Mouse (Mus musculus) neural tube, embryonic 14.5 days (tissue): ENCODE results near the gene Gpr12. TPM values are rescaled to one million over a fixed set of nuclear protein-coding genes. Genes with fewer than 3 reads are reported as not detected.
"Not testable (repeated sequence)": the region's sequence is repeated elsewhere in the genome, so short reads cannot be mapped to it uniquely, and the experiment has no call there.

Source experiments
- ATAC-seq: fragments of 200-750 bp; cut with Nextera tagmentation; 2 replicates; pipeline ENCODE4 v1.8.0; 2017; ENCODE audit warnings: low read depth, mild to moderate bottlenecking, moderate TSS enrichment, moderate library complexity
- H3K27ac ChIP-seq: fragments of 300-500 bp; sonication (generic); 2 replicates; pipeline ENCODE4 v1.5.1; 2014; ENCODE audit warnings: low read depth, mild to moderate bottlenecking, control low read depth, low read length, moderate library complexity, mixed read lengths
- H3K27me3 ChIP-seq: fragments of 300-500 bp; sonication (generic); 2 replicates; pipeline ENCODE4 v1.6.1; 2014; ENCODE audit warnings: low read length; ENCODE audit not compliant: control insufficient read depth, insufficient read depth
- H3K36me3 ChIP-seq: fragments of 300-500 bp; sonication (generic); 2 replicates; pipeline ENCODE4 v1.6.1; 2014; ENCODE audit warnings: low read length, mixed read lengths; ENCODE audit not compliant: control insufficient read depth, insufficient read depth
- H3K4me1 ChIP-seq: fragments of 300-500 bp; sonication (generic); 2 replicates; pipeline ENCODE4 v1.6.1; 2014; ENCODE audit warnings: low read length; ENCODE audit not compliant: control insufficient read depth, insufficient read depth
- H3K4me2 ChIP-seq: fragments of 300-500 bp; sonication (generic); 2 replicates; pipeline ENCODE4 v1.6.1; 2014; ENCODE audit warnings: mild to moderate bottlenecking, low read depth, low read length, control low read depth
- H3K4me3 ChIP-seq: fragments of 300-500 bp; sonication (generic); 2 replicates; pipeline ENCODE4 v1.5.1; 2014; ENCODE audit warnings: low read depth, low read length, control low read depth, mixed read lengths
- H3K9ac ChIP-seq: fragments of 300-500 bp; sonication (generic); replicated peaks from 2 replicates; pipeline ENCODE4 v1.6.1; 2014; ENCODE audit warnings: low read depth, mild to moderate bottlenecking, control low read depth, low read length, mixed read lengths
- H3K9me3 ChIP-seq: fragments of 300-500 bp; sonication (generic); 2 replicates; pipeline ENCODE4 v1.6.1; 2016; ENCODE audit warnings: low read length; ENCODE audit not compliant: control insufficient read depth
- WGBS: fragments of 180-500 bp; shearing (Covaris S2); extraction: QIAGEN DNeasy Blood & Tissue Kit; methylation state at CpG from one replicate; pipeline ENCODE4 v1.1.7; 2014; 5-methylcytosine and 5-hydroxymethylcytosine counted together
- polyA plus RNA-seq: library from polyadenylated mRNA; unstranded; fragments of >200 nt; fragmentation: Nextera tagmentation; extraction: Ambion mirVana; gene quantifications from 2 replicates; pipeline ENCODE4 v1.2.1, GENCODE M21; 2014

Gene Gpr12
- polyA plus RNA-seq, 1 experiment from 2014 or later, result 24.2 TPM

GRCm38 (mm10) chr5:146609646-146610045 is 24.6 kb upstream of the Gpr12 start:
- Histone ChIP-seq H3K4me1 (no peaks in the 10 kb centered on the region), H3K4me2 (no peak overlapping the region), H3K27ac (no peak overlapping the region), H3K4me3 (no peak overlapping the region), H3K9me3 (no peaks in the 10 kb centered on the region), H3K36me3 (no peaks in the 10 kb centered on the region), H3K9ac (no peak overlapping the region), H3K27me3 (no peaks in the 10 kb centered on the region)
- 52% methylated on average over 10 of the region's 10 CpGs for WGBS
- no peak for ATAC-seq

DNA sequence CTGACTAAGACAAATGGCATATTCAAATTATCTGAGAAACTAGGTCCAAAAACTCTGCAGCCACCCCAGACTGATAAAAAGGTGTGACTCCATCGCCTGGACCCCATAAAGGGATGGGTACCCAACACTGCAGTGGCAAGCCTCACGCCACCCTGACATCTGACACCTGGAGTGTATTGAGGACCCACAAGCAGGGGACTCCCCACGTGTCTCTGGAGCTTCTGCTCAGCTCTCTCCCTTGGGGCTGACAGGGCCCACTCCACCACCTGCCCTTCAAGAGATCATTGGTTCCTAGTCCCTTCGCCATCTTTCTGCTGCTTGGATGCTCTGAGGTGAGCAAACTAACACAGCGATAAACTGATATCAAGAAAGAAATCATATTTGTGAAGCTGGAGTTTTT is 22.8 kb upstream of the Gpr12 start:
- Histone ChIP-seq H3K4me2 (no peak overlapping the region), H3K9ac (no peak overlapping the region), H3K9me3 (no peaks in the 10 kb centered on the region), H3K4me1 (no peaks in the 10 kb centered on the region), H3K4me3 (no peak overlapping the region), H3K27me3 (no peaks in the 10 kb centered on the region), H3K27ac (no peak overlapping the region), H3K36me3 (no peaks in the 10 kb centered on the region)
- ATAC-seq, result no peak
- WGBS, result 79% methylated on average over 5 of the region's 5 CpGs

DNA sequence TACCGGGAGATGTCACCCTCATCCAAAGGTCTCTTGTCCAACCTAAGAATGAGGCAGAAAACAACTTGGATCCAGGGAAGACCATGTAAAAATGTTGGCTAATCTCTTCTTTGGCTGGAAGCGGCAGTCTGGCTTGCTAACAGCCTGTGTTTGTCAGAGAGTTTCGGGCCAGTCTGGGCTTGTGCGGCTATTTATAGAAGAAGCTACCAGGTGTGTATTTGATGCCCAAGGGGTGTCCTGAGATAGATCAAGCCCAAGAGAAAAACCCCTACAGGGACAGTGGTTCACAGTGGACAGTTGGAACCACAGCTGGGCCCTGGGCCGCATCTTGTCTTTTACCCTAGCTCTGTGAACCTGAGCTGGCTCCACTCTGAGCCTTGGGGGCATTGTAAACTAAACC is 21.9 kb upstream of the Gpr12 start:
- Histone ChIP-seq H3K4me3 (no peak overlapping the region), H3K9ac (no peak overlapping the region), H3K4me1 (no peaks in the 10 kb centered on the region), H3K4me2 (no peak overlapping the region), H3K27ac (no peak overlapping the region), H3K36me3 (no peaks in the 10 kb centered on the region), H3K27me3 (no peaks in the 10 kb centered on the region), H3K9me3 (no peaks in the 10 kb centered on the region)
- WGBS, result 95% methylated on average over 5 of the region's 5 CpGs
- ATAC-seq, result no peak

- 73% methylated on average over 5 of the region's 5 CpGs for WGBS
- Histone ChIP-seq H3K9ac (no peak overlapping the region), H3K27ac (no peak overlapping the region), H3K4me2 (no peak overlapping the region), H3K4me1 (no peaks in the 10 kb centered on the region), H3K9me3 (no peaks in the 10 kb centered on the region; the same call in 1 of the 2 replicates), H3K36me3 (no peaks in the 10 kb centered on the region), H3K27me3 (no peaks in the 10 kb centered on the region), H3K4me3 (no peak overlapping the region)
- no peak for ATAC-seq
Measured at GRCm38 (mm10) chr5:146606221-146606620, 21.2 kb upstream of the Gpr12 start.

DNA sequence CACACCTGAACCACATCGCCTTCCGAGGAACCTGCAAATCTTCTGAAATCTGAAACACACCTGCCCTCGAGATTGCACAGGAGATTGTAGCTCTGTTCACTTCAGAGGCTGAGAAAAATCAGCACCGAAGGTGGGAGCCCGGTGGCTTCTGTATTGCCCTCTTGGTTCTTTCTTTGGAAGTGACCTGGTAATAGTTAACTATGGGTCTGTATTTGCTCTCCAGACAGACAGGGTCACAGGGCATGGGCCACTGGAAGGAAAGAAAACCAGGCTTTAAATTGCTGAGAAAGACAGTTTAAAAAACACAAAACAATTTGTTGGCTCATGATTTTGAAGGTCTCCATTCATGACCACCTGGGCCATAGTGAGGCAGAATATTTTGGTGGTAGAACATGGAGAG is 14.9 kb upstream of the Gpr12 start:
- Histone ChIP-seq H3K9ac (no peak overlapping the region), H3K27me3 (no peaks in the 10 kb centered on the region), H3K27ac (no peak overlapping the region), H3K4me1 (no peaks in the 10 kb centered on the region), H3K9me3 (no peaks in the 10 kb centered on the region; the same call in 1 of the 2 replicates), H3K36me3 (no peaks in the 10 kb centered on the region), H3K4me3 (no peak overlapping the region), H3K4me2 (no peak overlapping the region)
- 85% methylated on average over 5 of the region's 5 CpGs for WGBS
- no peak for ATAC-seq

DNA sequence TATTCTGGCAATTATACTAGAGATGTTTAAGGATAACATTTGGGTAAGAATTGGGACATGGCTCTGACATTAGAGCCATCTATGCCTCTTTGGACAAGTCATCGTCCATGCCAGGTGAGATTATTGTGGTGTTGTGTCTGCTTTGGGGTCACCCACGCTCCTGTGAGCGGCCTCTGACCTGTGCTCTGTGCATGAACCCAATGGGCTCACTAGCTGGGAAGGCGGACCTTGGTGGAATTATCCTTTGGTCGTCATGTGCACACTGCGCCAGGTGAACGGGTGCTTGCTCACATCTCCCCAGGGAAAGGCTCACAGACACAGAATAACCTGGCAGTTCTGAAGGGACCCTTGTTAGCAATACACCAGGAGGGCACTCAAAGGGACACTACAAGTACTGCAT is 14.2 kb upstream of the Gpr12 start:
- H3K9ac ChIP-seq, ATAC-seq, H3K4me2 ChIP-seq, H3K4me3 ChIP-seq, H3K4me1 ChIP-seq, H3K36me3 ChIP-seq, H3K9me3 ChIP-seq, H3K27me3 ChIP-seq, H3K27ac ChIP-seq: not testable (repeated sequence)
- WGBS, result 82% methylated on average over 7 of the region's 7 CpGs

- H3K36me3 ChIP-seq, result no peaks in the 10 kb centered on the region
- H3K9ac ChIP-seq, result no peak overlapping the region
- H3K4me1 ChIP-seq, result no peaks in the 10 kb centered on the region
- no peak overlapping the region for H3K4me3 ChIP-seq
- H3K27ac ChIP-seq, result no peak overlapping the region
- no peak for ATAC-seq
- no peak overlapping the region for H3K4me2 ChIP-seq
- no peaks in the 10 kb centered on the region for H3K27me3 ChIP-seq
- WGBS, result 88% methylated on average over 27 of the region's 27 CpGs
- peaks cover 6% of the 10 kb centered on the region; the same call in 1 of the 2 replicates for H3K9me3 ChIP-seq
Measured at GRCm38 (mm10) chr5:146598215-146599119, 13.4 kb upstream of the Gpr12 start.

DNA sequence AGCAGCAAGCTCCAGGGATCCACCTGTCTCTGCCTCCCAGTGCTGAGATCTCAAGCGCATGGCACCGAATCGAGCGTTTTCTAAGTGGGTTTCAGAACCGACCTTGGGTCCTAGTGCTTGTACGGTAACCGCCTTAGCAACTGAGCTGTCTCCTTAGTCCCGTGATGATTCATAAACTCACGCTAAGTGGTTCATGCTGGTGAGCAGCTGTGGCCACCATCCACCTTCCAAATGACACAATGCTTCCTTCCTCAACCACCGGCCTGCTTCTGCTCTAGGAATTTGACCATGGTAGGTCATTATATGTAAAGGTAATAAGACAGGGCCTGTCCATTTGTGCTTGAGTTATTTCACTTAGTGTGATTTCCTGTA is 12.4 kb upstream of the Gpr12 start:
- Histone ChIP-seq H3K4me2 (no peak overlapping the region), H3K4me3 (no peak overlapping the region), H3K27me3 (no peaks in the 10 kb centered on the region), H3K9ac (no peak overlapping the region), H3K36me3 (no peaks in the 10 kb centered on the region), H3K4me1 (no peaks in the 10 kb centered on the region), H3K9me3 (peaks cover 6% of the 10 kb centered on the region; the same call in 1 of the 2 replicates), H3K27ac (no peak overlapping the region)
- no peak for ATAC-seq
- 91% methylated on average over 10 of the region's 10 CpGs for WGBS

- Histone ChIP-seq H3K27me3 (no peaks in the 10 kb centered on the region), H3K9ac (no peak overlapping the region)
Measured at GRCm38 (mm10) chr5:146596612-146597502, 11.8 kb upstream of the Gpr12 start.

More at GRCm38 (mm10) chr5:146596612-146597502, 11.8 kb upstream of the Gpr12 start:
- H3K27ac ChIP-seq, result no peak overlapping the region
- no peaks in the 10 kb centered on the region for H3K36me3 ChIP-seq
- H3K9me3 ChIP-seq, result peaks cover 6% of the 10 kb centered on the region; the same call in 1 of the 2 replicates
- 81% methylated on average over 18 of the region's 18 CpGs for WGBS
- H3K4me2 ChIP-seq, result no peak overlapping the region
- H3K4me1 ChIP-seq, result no peaks in the 10 kb centered on the region
- H3K4me3 ChIP-seq, result no peak overlapping the region
- ATAC-seq, result no peak
